Mouse (Mus musculus): ENCODE data around the gene Prim2. TPM values are rescaled to one million over a fixed set of nuclear protein-coding genes. Genes with fewer than 3 reads are reported as not detected.

Prim2 gene
- polyA plus RNA-seq, 1 experiment from 2014 or later, result 25.4 TPM

- H3K4me3 ChIP-seq (replicated peaks; ENCODE audit: low read depth, low read length), result no peak overlapping the region
- no peaks in the 10 kb centered on the region for H3K36me3 ChIP-seq (ENCODE audit: control insufficient read depth, insufficient read depth, low read length)
- no peak overlapping the region for H3K9ac ChIP-seq (replicated peaks; ENCODE audit: low read length)
- ATAC-seq (ENCODE audit: low FRiP score, low TSS enrichment) (no peak), DNase-seq (no peak)
- no peaks in the 10 kb centered on the region for H3K9me3 ChIP-seq (ENCODE audit: control insufficient read depth, low read length)
- 62% methylated on average over 7 of the region's 7 CpGs for WGBS
- no peak overlapping the region for H3K4me2 ChIP-seq (ENCODE audit: low read length)
- H3K27ac ChIP-seq (replicated peaks; ENCODE audit: low read depth, low read length), result no peak overlapping the region
- no peaks in the 10 kb centered on the region for H3K4me1 ChIP-seq (ENCODE audit: control insufficient read depth, insufficient read depth, low read length)
- H3K27me3 ChIP-seq (ENCODE audit: control insufficient read depth, insufficient read depth, low read length), result no peaks in the 10 kb centered on the region
Observed at GRCm38 (mm10) chr1:33565764-33566401, 103.7 kb downstream of the Prim2 start.

GRCm38 (mm10) chr1:33564032-33564431 lies 105.6 kb downstream of the Prim2 start:
- no peaks in the 10 kb centered on the region for H3K27me3 ChIP-seq (ENCODE audit: control insufficient read depth, insufficient read depth, low read length)
- no peak overlapping the region for H3K9ac ChIP-seq (replicated peaks; ENCODE audit: low read length)
- ATAC-seq (ENCODE audit: low FRiP score, low TSS enrichment) (no peak), DNase-seq (no peak)
- H3K27ac ChIP-seq (replicated peaks; ENCODE audit: low read depth, low read length), result no peak overlapping the region
- no peaks in the 10 kb centered on the region for H3K36me3 ChIP-seq (ENCODE audit: control insufficient read depth, insufficient read depth, low read length)
- WGBS, result 86% methylated on average over 6 of the region's 6 CpGs
- H3K4me1 ChIP-seq (ENCODE audit: control insufficient read depth, insufficient read depth, low read length), result no peaks in the 10 kb centered on the region
- no peak overlapping the region for H3K4me2 ChIP-seq (ENCODE audit: low read length)
- no peaks in the 10 kb centered on the region for H3K9me3 ChIP-seq (ENCODE audit: control insufficient read depth, low read length)
- no peak overlapping the region for H3K4me3 ChIP-seq (replicated peaks; ENCODE audit: low read depth, low read length)

GRCm38 (mm10) chr1:33563611-33564010 lies 106.0 kb downstream of the Prim2 start:
- DNase-seq (no peak), ATAC-seq (ENCODE audit: low FRiP score, low TSS enrichment) (no peak)
- no peak overlapping the region for H3K4me3 ChIP-seq (replicated peaks; ENCODE audit: low read depth, low read length)
- no peaks in the 10 kb centered on the region for H3K9me3 ChIP-seq (ENCODE audit: control insufficient read depth, low read length)
- H3K9ac ChIP-seq (replicated peaks; ENCODE audit: low read length), result no peak overlapping the region
- 91% methylated on average over 3 of the region's 3 CpGs for WGBS
- H3K27ac ChIP-seq (replicated peaks; ENCODE audit: low read depth, low read length), result no peak overlapping the region
- H3K27me3 ChIP-seq (ENCODE audit: control insufficient read depth, insufficient read depth, low read length), result no peaks in the 10 kb centered on the region
- H3K36me3 ChIP-seq (ENCODE audit: control insufficient read depth, insufficient read depth, low read length), result no peaks in the 10 kb centered on the region
- H3K4me2 ChIP-seq (ENCODE audit: low read length), result no peak overlapping the region
- no peaks in the 10 kb centered on the region for H3K4me1 ChIP-seq (ENCODE audit: control insufficient read depth, insufficient read depth, low read length)

- no peak for DNase-seq
- WGBS, result 98% methylated on average over 4 of the region's 4 CpGs
- H3K36me3 ChIP-seq (ENCODE audit: control insufficient read depth, insufficient read depth, low read length), result no peaks in the 10 kb centered on the region
- no peaks in the 10 kb centered on the region for H3K27me3 ChIP-seq (ENCODE audit: control insufficient read depth, insufficient read depth, low read length)
- no peak overlapping the region for H3K4me2 ChIP-seq (ENCODE audit: low read length)
- no peak overlapping the region for H3K27ac ChIP-seq (replicated peaks; ENCODE audit: low read depth, low read length)
- no peak for ATAC-seq (ENCODE audit: low FRiP score, low TSS enrichment)
- no peaks in the 10 kb centered on the region for H3K4me1 ChIP-seq (ENCODE audit: control insufficient read depth, insufficient read depth, low read length)
- no peak overlapping the region for H3K9ac ChIP-seq (replicated peaks; ENCODE audit: low read length)
- H3K4me3 ChIP-seq (replicated peaks; ENCODE audit: low read depth, low read length), result no peak overlapping the region
- H3K9me3 ChIP-seq (ENCODE audit: control insufficient read depth, low read length), result no peaks in the 10 kb centered on the region
Observed at GRCm38 (mm10) chr1:33556638-33557037, 113.0 kb downstream of the Prim2 start.

- Histone ChIP-seq H3K4me3 (replicated peaks; ENCODE audit: low read depth, low read length) (no peak overlapping the region), H3K9me3 (ENCODE audit: control insufficient read depth, low read length) (no peaks in the 10 kb centered on the region), H3K36me3 (ENCODE audit: control insufficient read depth, insufficient read depth, low read length) (no peaks in the 10 kb centered on the region), H3K9ac (replicated peaks; ENCODE audit: low read length) (no peak overlapping the region), H3K4me1 (ENCODE audit: control insufficient read depth, insufficient read depth, low read length) (no peaks in the 10 kb centered on the region), H3K27ac (replicated peaks; ENCODE audit: low read depth, low read length) (no peak overlapping the region), H3K4me2 (ENCODE audit: low read length) (no peak overlapping the region), H3K27me3 (ENCODE audit: control insufficient read depth, insufficient read depth, low read length) (no peaks in the 10 kb centered on the region)
- WGBS, result 81% methylated on average over 2 of the region's 2 CpGs
- ATAC-seq (ENCODE audit: low FRiP score, low TSS enrichment), result no peak
- no peak for DNase-seq
Observed at GRCm38 (mm10) chr1:33555626-33556025, 114.0 kb downstream of the Prim2 start.

- Histone ChIP-seq H3K9ac (replicated peaks; ENCODE audit: low read length) (no peak overlapping the region), H3K27ac (replicated peaks; ENCODE audit: low read depth, low read length) (no peak overlapping the region), H3K4me3 (replicated peaks; ENCODE audit: low read depth, low read length) (no peak overlapping the region), H3K4me2 (ENCODE audit: low read length) (no peak overlapping the region), H3K4me1 (ENCODE audit: control insufficient read depth, insufficient read depth, low read length) (no peaks in the 10 kb centered on the region), H3K27me3 (ENCODE audit: control insufficient read depth, insufficient read depth, low read length) (no peaks in the 10 kb centered on the region), H3K36me3 (ENCODE audit: control insufficient read depth, insufficient read depth, low read length) (no peaks in the 10 kb centered on the region), H3K9me3 (ENCODE audit: control insufficient read depth, low read length) (no peaks in the 10 kb centered on the region)
- WGBS, result 96% methylated on average over 9 of the region's 9 CpGs
- ATAC-seq (ENCODE audit: low FRiP score, low TSS enrichment), result no peak
- no peak for DNase-seq
Observed at GRCm38 (mm10) chr1:33551350-33551749, 118.2 kb downstream of the Prim2 start.

GRCm38 (mm10) chr1:33541708-33542107 lies 127.9 kb downstream of the Prim2 start:
- DNase-seq, result no peak
- H3K4me2 ChIP-seq (ENCODE audit: low read length), result no peak overlapping the region
- no peak overlapping the region for H3K27ac ChIP-seq (replicated peaks; ENCODE audit: low read depth, low read length)
- ATAC-seq (ENCODE audit: low FRiP score, low TSS enrichment), result no peak
- 93% methylated on average over 7 of the region's 7 CpGs for WGBS
- H3K4me1 ChIP-seq (ENCODE audit: control insufficient read depth, insufficient read depth, low read length), result no peaks in the 10 kb centered on the region
- no peaks in the 10 kb centered on the region for H3K36me3 ChIP-seq (ENCODE audit: control insufficient read depth, insufficient read depth, low read length)
- no peak overlapping the region for H3K9ac ChIP-seq (replicated peaks; ENCODE audit: low read length)
- no peaks in the 10 kb centered on the region for H3K27me3 ChIP-seq (ENCODE audit: control insufficient read depth, insufficient read depth, low read length)
- H3K4me3 ChIP-seq (replicated peaks; ENCODE audit: low read depth, low read length), result no peak overlapping the region
- 0 out of 2 replicates have a peak, but pooled peaks cover under 1% of the 10 kb centered on the region for H3K9me3 ChIP-seq (ENCODE audit: control insufficient read depth, low read length)

GRCm38 (mm10) chr1:33537948-33538347 lies 131.6 kb downstream of the Prim2 start:
- no peak overlapping the region for H3K4me3 ChIP-seq (replicated peaks; ENCODE audit: low read depth, low read length)
- DNase-seq (no peak), ATAC-seq (ENCODE audit: low FRiP score, low TSS enrichment) (no peak)
- no peaks in the 10 kb centered on the region for H3K36me3 ChIP-seq (ENCODE audit: control insufficient read depth, insufficient read depth, low read length)
- no peaks in the 10 kb centered on the region for H3K27me3 ChIP-seq (ENCODE audit: control insufficient read depth, insufficient read depth, low read length)
- H3K4me1 ChIP-seq (ENCODE audit: control insufficient read depth, insufficient read depth, low read length), result no peaks in the 10 kb centered on the region
- no peak overlapping the region for H3K4me2 ChIP-seq (ENCODE audit: low read length)
- no peak overlapping the region for H3K9ac ChIP-seq (replicated peaks; ENCODE audit: low read length)
- 0 out of 2 replicates have a peak, but pooled peaks cover 2% of the 10 kb centered on the region for H3K9me3 ChIP-seq (ENCODE audit: control insufficient read depth, low read length)
- no peak overlapping the region for H3K27ac ChIP-seq (replicated peaks; ENCODE audit: low read depth, low read length)

- Histone ChIP-seq H3K27me3 (ENCODE audit: control insufficient read depth, insufficient read depth, low read length) (no peaks in the 10 kb centered on the region), H3K36me3 (ENCODE audit: control insufficient read depth, insufficient read depth, low read length) (no peaks in the 10 kb centered on the region), H3K9ac (replicated peaks; ENCODE audit: low read length) (no peak overlapping the region), H3K4me3 (replicated peaks; ENCODE audit: low read depth, low read length) (no peak overlapping the region), H3K4me1 (ENCODE audit: control insufficient read depth, insufficient read depth, low read length) (no peaks in the 10 kb centered on the region; the same call in 1 of the 2 replicates), H3K27ac (replicated peaks; ENCODE audit: low read depth, low read length) (no peak overlapping the region), H3K9me3 (ENCODE audit: control insufficient read depth, low read length) (0 out of 2 replicates have a peak, but pooled peaks cover 2% of the 10 kb centered on the region), H3K4me2 (ENCODE audit: low read length) (no peak overlapping the region)
- ATAC-seq (ENCODE audit: low FRiP score, low TSS enrichment), result no peak
- no peak for DNase-seq
- 97% methylated on average over 4 of the region's 4 CpGs for WGBS
Observed at GRCm38 (mm10) chr1:33536272-33537004, 133.2 kb downstream of the Prim2 start.

Data from midbrain, embryonic 14.5 days (tissue).